Mouse (Mus musculus) kidney, embryonic 15.5 days (tissue): ENCODE data around the gene Map9. TPM values are rescaled to one million over a fixed set of nuclear protein-coding genes. Genes with fewer than 3 reads are reported as not detected.
"Not testable (repeated sequence)": the region's sequence is repeated elsewhere in the genome, so short reads cannot be mapped to it uniquely, and the experiment has no call there.

Source experiments
- ATAC-seq: fragments of 200-750 bp; cut with Nextera tagmentation; replicated peaks from 2 replicates; pipeline ENCODE4 v1.8.0; 2017; ENCODE audit warnings: moderate TSS enrichment; ENCODE audit not compliant: low FRiP score
- H3K27ac ChIP-seq: fragments of 300-500 bp; sonication (generic); 2 replicates; pipeline ENCODE4 v1.5.1; 2015; ENCODE audit warnings: mild to moderate bottlenecking, inconsistent platforms
- H3K27me3 ChIP-seq: fragments of 300-500 bp; sonication (generic); 2 replicates; pipeline ENCODE4 v1.6.1; 2015; ENCODE audit warnings: inconsistent platforms
- H3K36me3 ChIP-seq: fragments of 300-500 bp; sonication (generic); 2 replicates; pipeline ENCODE4 v1.6.1; 2015; ENCODE audit warnings: inconsistent platforms
- H3K4me1 ChIP-seq: fragments of 300-500 bp; sonication (generic); 2 replicates; pipeline ENCODE4 v1.6.1; 2015; ENCODE audit warnings: inconsistent platforms
- H3K4me2 ChIP-seq: fragments of 300-500 bp; sonication (generic); 2 replicates; pipeline ENCODE4 v1.6.1; 2015; ENCODE audit warnings: moderate library complexity, mild to moderate bottlenecking, inconsistent platforms
- H3K4me3 ChIP-seq: fragments of 300-500 bp; sonication (generic); replicated peaks from 2 replicates; pipeline ENCODE4 v1.5.1; 2015; ENCODE audit warnings: mild to moderate bottlenecking, inconsistent platforms
- H3K9ac ChIP-seq: fragments of 300-500 bp; sonication (generic); 2 replicates; pipeline ENCODE4 v1.6.1; 2015; ENCODE audit warnings: mild to moderate bottlenecking, inconsistent platforms
- H3K9me3 ChIP-seq: fragments of 300-500 bp; sonication (generic); replicated peaks from 2 replicates; pipeline ENCODE4 v1.6.1; 2016; ENCODE audit warnings: inconsistent platforms
- WGBS: fragments of 180-500 bp; shearing (Covaris S2); methylation state at CpG from one replicate; pipeline ENCODE4 v1.1.7; 2015; ENCODE audit warnings: mixed read lengths; 5-methylcytosine and 5-hydroxymethylcytosine counted together
- polyA plus RNA-seq: library from polyadenylated mRNA; unstranded; fragments of >200 nt; fragmentation: Nextera tagmentation; extraction: Ambion mirVana; gene quantifications from 2 replicates; pipeline ENCODE4 v1.2.1, GENCODE M21; 2015

The Map9 gene
- polyA plus RNA-seq, 1 experiment from 2014 or later: 7.5 TPM

DNA sequence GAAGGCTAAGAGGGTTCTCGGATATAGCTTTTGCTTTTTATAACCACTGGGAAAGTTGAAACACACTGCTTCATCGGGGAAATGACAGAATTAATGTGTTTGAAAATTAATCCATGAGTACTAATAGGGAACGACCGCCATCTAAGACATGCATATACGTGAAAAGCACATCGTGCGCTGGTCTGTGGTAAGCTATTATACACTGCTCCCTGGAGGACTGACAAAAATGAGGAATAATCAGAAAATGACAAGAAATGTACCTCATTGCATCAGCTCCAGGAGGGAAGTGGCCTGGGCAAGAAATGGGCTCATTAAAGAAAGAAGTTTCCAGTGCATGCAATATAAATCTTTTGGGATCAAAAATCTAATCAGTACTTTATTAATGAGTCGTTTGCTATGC lies 77.5 kb downstream of the Map9 start:
- Histone ChIP-seq H3K36me3 (no peaks in the 10 kb centered on the region), H3K4me2 (no peak overlapping the region), H3K4me1 (no peaks in the 10 kb centered on the region), H3K4me3 (no peak overlapping the region), H3K27me3 (no peaks in the 10 kb centered on the region), H3K9me3 (no peaks in the 10 kb centered on the region), H3K27ac (no peak overlapping the region), H3K9ac (no peak overlapping the region)
- WGBS: 89% methylated on average over 8 of the region's 8 CpGs
- no peak for ATAC-seq

DNA sequence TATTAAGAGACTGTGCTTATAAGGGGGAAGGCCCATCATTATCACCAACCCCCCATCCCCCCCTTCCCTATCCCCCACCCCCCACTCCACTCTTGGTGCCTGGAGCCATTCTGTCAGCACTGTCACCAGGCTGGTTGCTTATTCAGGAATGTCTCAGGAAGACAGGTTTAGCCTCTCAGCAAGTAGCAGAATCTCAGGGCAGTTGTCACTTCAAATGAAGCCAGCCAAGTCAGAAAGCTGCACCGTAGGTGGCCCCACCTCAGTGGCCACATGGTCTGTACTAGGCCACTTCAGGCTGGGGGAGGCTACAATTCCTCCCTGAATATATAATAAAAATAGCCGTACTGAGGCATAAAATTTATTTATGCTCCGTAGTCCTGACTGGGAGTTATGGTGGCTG lies 83.1 kb downstream of the Map9 start:
- Histone ChIP-seq H3K27ac (no peak overlapping the region), H3K27me3 (no peaks in the 10 kb centered on the region), H3K4me1 (no peaks in the 10 kb centered on the region), H3K9ac (no peak overlapping the region), H3K36me3 (no peaks in the 10 kb centered on the region), H3K4me2 (no peak overlapping the region), H3K4me3 (no peak overlapping the region), H3K9me3 (no peaks in the 10 kb centered on the region)
- 29% methylated on average over 3 of the region's 3 CpGs for WGBS
- no peak for ATAC-seq

DNA sequence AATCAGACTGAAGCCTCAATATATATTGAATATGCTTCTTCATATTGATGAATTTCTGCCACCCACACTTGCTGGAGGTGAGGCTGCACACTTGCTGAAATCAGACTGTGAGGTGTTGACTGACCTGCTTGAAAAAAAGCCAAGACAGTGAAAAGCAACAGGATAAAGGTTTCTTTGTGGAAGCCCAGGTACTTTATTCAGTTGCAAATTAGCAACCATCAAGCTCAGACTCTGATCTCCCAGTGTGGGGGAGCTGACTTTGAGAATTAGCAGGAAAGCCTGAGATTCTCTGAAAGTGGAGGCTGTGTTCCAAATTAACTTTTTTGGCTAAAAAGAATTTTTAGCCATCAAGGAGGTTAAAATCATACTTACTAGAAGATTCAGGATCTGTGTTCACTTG lies 83.8 kb downstream of the Map9 start:
- not testable (repeated sequence) for H3K27ac ChIP-seq, H3K36me3 ChIP-seq, H3K27me3 ChIP-seq, H3K4me2 ChIP-seq, H3K9me3 ChIP-seq, H3K4me3 ChIP-seq, H3K9ac ChIP-seq, ATAC-seq, H3K4me1 ChIP-seq

Other genes with a start within 250 kb of the Map9 start
- 63.3 and 65.9 TPM in 2 replicates for gene Gucy1a1, start 212.3 kb upstream of the Map9 start, polyA plus RNA-seq
- gene Npy2r, start 190.0 kb downstream of the Map9 start, polyA plus RNA-seq: 0.55 and 1.1 TPM in 2 replicates